In genomic region chr17:83630787-83631678, GRCm38 (mm10) we compare ENCODE assay signal across 9 mouse cellular contexts. TPM values are rescaled to one million over a fixed set of nuclear protein-coding genes. Genes with fewer than 3 reads are reported as not detected.
DNase-seq lines count a peak whose midpoint lies in the region; ATAC-seq and TF ChIP-seq lines count a peak whose summit lies in the region.
"Had no signal": no experiment of that assay in that cellular context is flagged by ENCODE, and none has a peak within 500 bp of the region (broad histone marks: within the 10 kb centered on the region; RNA-seq: fewer than 3 reads in every experiment).

No protein-coding gene starts in this region.

- peak overlapping the region; percentile 9; the same call in 1 of the 2 replicates for H3K27ac ChIP-seq in bone marrow, adult 2 months (ENCODE audit: control insufficient read depth, insufficient read depth, low read depth, low read length, poor library complexity)
- no peak overlapping the region for H3K27ac ChIP-seq in heart, embryonic 14.5 days (replicated peaks in 1 of 2; ENCODE audit: control insufficient read depth in 1 of 2, insufficient read depth in 1 of 2, low read depth in 2 of 2, low read length in 2 of 2)
- H3K27ac ChIP-seq in lung, postnatal 0 days (ENCODE audit: low read length): no peak overlapping the region

- TF ChIP-seq EP300 in lung, postnatal 0 days (IDR thresholded peaks at IDR 0.05): no peak

- H3K9me3 ChIP-seq in heart, embryonic 14.5 days (ENCODE audit: control insufficient read depth, low read length): no peaks in the 10 kb centered on the region
- no peaks in the 10 kb centered on the region for H3K9me3 ChIP-seq in lung, postnatal 0 days (ENCODE audit: low read length)

- TF ChIP-seq CTCF in bone marrow, adult 2 months (IDR thresholded peaks at IDR 0.05; ENCODE audit: control insufficient read depth, insufficient read depth, low read length): no peak
- no peak for TF ChIP-seq CTCF in lung, postnatal 0 days (IDR thresholded peaks at IDR 0.05)

- TF ChIP-seq POLR2A in bone marrow, adult 2 months (IDR thresholded peaks at IDR 0.05; ENCODE audit: borderline replicate concordance, control insufficient read depth, low read depth, low read length): peak; percentile 24; the same call in 1 of the 2 replicates

- peaks cover 63% of the 10 kb centered on the region for H3K27me3 ChIP-seq in heart, embryonic 14.5 days (ENCODE audit: control insufficient read depth, insufficient read depth, low read length)
- H3K27me3 ChIP-seq in lung, postnatal 0 days (replicated peaks; ENCODE audit: insufficient read depth, low read length): peaks cover 38% of the 10 kb centered on the region
- H3K27me3 ChIP-seq: CH12.LX had no signal

- peak overlapping the region; percentile 51; the same call in 1 of the 2 replicates for H3K9ac ChIP-seq in heart, embryonic 14.5 days (ENCODE audit: low read length)
- no peak overlapping the region for H3K9ac ChIP-seq in lung, postnatal 0 days (replicated peaks; ENCODE audit: low read depth)

- WGBS in bone marrow, adult 2 months: 5% methylated on average over 105 of the region's 109 CpGs
- 1% methylated on average over 93 of the region's 109 CpGs for whole genome bisulfite sequencing in heart, embryonic 14.5 days
- 2% methylated on average over 82 of the region's 109 CpGs for WGBS in lung, postnatal 0 days

- peak overlapping the region; percentile 91 for H3K4me2 ChIP-seq in heart, embryonic 14.5 days (ENCODE audit: low read length)
- H3K4me2 ChIP-seq in lung, postnatal 0 days (replicated peaks; ENCODE audit: low read depth, low read length): peak overlapping the region; percentile 89

- no peak overlapping the region for H3K4me3 ChIP-seq in bone marrow, adult 2 months (replicated peaks; ENCODE audit: control insufficient read depth, low read depth, low read length)
- peak overlapping the region; percentile 49 to 60 for H3K4me3 ChIP-seq in heart, embryonic 14.5 days (ENCODE audit: control insufficient read depth in 1 of 2, insufficient read depth in 1 of 2, low read depth in 1 of 2, low read length in 2 of 2)
- peak overlapping the region; percentile 58 for H3K4me3 ChIP-seq in lung, postnatal 0 days (ENCODE audit: low read depth, low read length)

- H3K36me3 ChIP-seq in heart, embryonic 14.5 days (ENCODE audit: control insufficient read depth, insufficient read depth, low read length): no peaks in the 10 kb centered on the region
- H3K36me3 ChIP-seq in lung, postnatal 0 days (ENCODE audit: insufficient read depth, low read length): no peaks in the 10 kb centered on the region

- peak; percentile 31 to 32 for DNase-seq in frontal cortex, postnatal 10 days (ENCODE audit: low spot score in 2 of 2)
- no peak for DNase-seq in frontal cortex, adult 2 months (ENCODE audit: extremely low spot score in 1 of 2, low spot score in 1 of 2)
- DNase-seq in kidney, postnatal 10 days: peak; percentile 51
- DNase-seq in lung, postnatal 0 days (ENCODE audit: low spot score): peak; percentile 39
- DNase-seq in ovary, postnatal 14 days (ENCODE audit: low spot score): peak; percentile 27
- peak; percentile 48 to 55 for DNase-seq in thymus, postnatal 36 days

- H3K4me1 ChIP-seq in bone marrow, adult 2 months (ENCODE audit: control insufficient read depth, insufficient read depth, low read length): no peaks in the 10 kb centered on the region
- peaks cover 0 to 24% of the 10 kb centered on the region in 2 experiments; a peak in 3 of 4 replicates for H3K4me1 ChIP-seq in heart, embryonic 14.5 days (ENCODE audit: control insufficient read depth in 2 of 2, insufficient read depth in 2 of 2, low read length in 2 of 2)
- peaks cover 10% of the 10 kb centered on the region for H3K4me1 ChIP-seq in lung, postnatal 0 days (ENCODE audit: insufficient read depth, low read depth, low read length)

- no peak for ATAC-seq in heart, embryonic 14.5 days (ENCODE audit: insufficient number of reproducible peaks, insufficient read depth, low FRiP score, low read depth)
- peak; percentile 67 for ATAC-seq in lung, postnatal 0 days

RNA-seq across cellular contexts. Expression of gene Kcng3, which starts 0.7 kb away (rescaled TPM):
- polyA plus RNA-seq in frontal cortex, adult 2 months (2012; rRNA removed): 1.6 TPM in 2 replicates
- not detected in 2 replicates for polyA plus RNA-seq in bone marrow, adult 2 months (2011; ENCODE audit: insufficient read depth, insufficient read length, low replicate concordance, missing spikeins)
- not detected in 2 replicates for polyA plus RNA-seq in heart, embryonic 14.5 days (2014; fragmentation: Nextera tagmentation; extraction: Ambion mirVana)
- polyA plus RNA-seq in lung, postnatal 0 days (2015; fragmentation: Nextera tagmentation; extraction: Ambion mirVana): not detected in 2 replicates

Comparison
In these comparisons a context has a peak if more than half of its experiments do, and no peak if none do; other contexts are left out.
1. DNase-seq: peak in frontal cortex, postnatal 10 days (2 of 2), kidney, postnatal 10 days (single experiment), lung, postnatal 0 days (single experiment), ovary, postnatal 14 days (single experiment) and thymus, postnatal 36 days (2 of 2); none in frontal cortex, adult 2 months (0 of 2).